Mouse (Mus musculus) neutrophil, adult 5-6 weeks (primary cell): ENCODE measurements around the gene Gab1. TPM values are rescaled to one million over a fixed set of nuclear protein-coding genes. Genes with fewer than 3 reads are reported as not detected.

Experiments used
- total RNA-seq: library from RNA; stranded (forward); fragments of 200-1000 nt; gene quantifications from 2 replicates; pipeline ENCODE4 v1.2.3, GENCODE M21; 2017

Gene Gab1
- total RNA-seq, 1 experiment from 2014 or later: 1.2 TPM

Other genes starting within 250 kb of the Gab1 start
- gene Smarca5, start 141.0 kb downstream of the Gab1 start, total RNA-seq: 141 and 148 TPM in 2 replicates
- 54.6 and 55.4 TPM in 2 replicates for gene Usp38, start 134.4 kb upstream of the Gab1 start, total RNA-seq